Mouse (Mus musculus): Measurements from ENCODE around the gene Gm49776.

Gene Gm49776

GRCm38 (mm10) chr16:18235389-18236065, 22.6 kb downstream of the Gm49776 start:
- intact Hi-C loops (cut with DNase I), result loop anchor here (1.0 kb wide), 1 partner anchor 13 kb away; the partner anchor contains the start of genes Ranbp1 and Trmt2a

- intact Hi-C loops (cut with DNase I), result loop anchor here (1.0 kb wide), 1 partner anchor 13 kb away; the partner anchor contains the start of genes Ranbp1 and Trmt2a
These were observed 23.3 kb downstream of the Gm49776 start, which contains the start of gene Zdhhc8 for GRCm38 (mm10) chr16:18234671-18235388. Gene Zdhhc8 (minus strand): TSS chr16:18235136.

- intact Hi-C loops (cut with DNase I), result no loop called here
These were observed 24.0 kb downstream of the Gm49776 start for GRCm38 (mm10) chr16:18233919-18234670.

- intact Hi-C loops (cut with DNase I), result no loop called here
These were observed 24.7 kb downstream of the Gm49776 start for GRCm38 (mm10) chr16:18233451-18233850.

- intact Hi-C loops (cut with DNase I), result no loop called here
These were observed 26.7 kb downstream of the Gm49776 start for GRCm38 (mm10) chr16:18231451-18231850.

- intact Hi-C loops (cut with DNase I), result no loop called here
These were observed 27.1 kb downstream of the Gm49776 start for GRCm38 (mm10) chr16:18231047-18231446.

GRCm38 (mm10) chr16:18230617-18231016, 27.5 kb downstream of the Gm49776 start:
- intact Hi-C loops (cut with DNase I), result no loop called here

GRCm38 (mm10) chr16:18229622-18230021, 28.5 kb downstream of the Gm49776 start:
- intact Hi-C loops (cut with DNase I), result no loop called here

- intact Hi-C loops (cut with DNase I), result no loop called here
These were observed 29.3 kb downstream of the Gm49776 start for GRCm38 (mm10) chr16:18228856-18229255.

GRCm38 (mm10) chr16:18227897-18228422, 30.2 kb downstream of the Gm49776 start:
- intact Hi-C loops (cut with DNase I), result no loop called here

- intact Hi-C loops (cut with DNase I), result no loop called here
These were observed 30.9 kb downstream of the Gm49776 start for GRCm38 (mm10) chr16:18227187-18227586.

- intact Hi-C loops (cut with DNase I), result no loop called here
These were observed 35.9 kb downstream of the Gm49776 start for GRCm38 (mm10) chr16:18222188-18222587.

GRCm38 (mm10) chr16:18221543-18221898, 36.6 kb downstream of the Gm49776 start:
- intact Hi-C loops (cut with DNase I), result no loop called here

- intact Hi-C loops (cut with DNase I), result no loop called here
These were observed 37.1 kb downstream of the Gm49776 start for GRCm38 (mm10) chr16:18220856-18221542.

GRCm38 (mm10) chr16:18220001-18220400, 38.1 kb downstream of the Gm49776 start:
- intact Hi-C loops (cut with DNase I), result no loop called here

GRCm38 (mm10) chr16:18218580-18218996, 39.5 kb downstream of the Gm49776 start:
- intact Hi-C loops (cut with DNase I), result no loop called here

- intact Hi-C loops (cut with DNase I), result no loop called here
These were observed 40.5 kb downstream of the Gm49776 start, which contains the start of gene Ccdc188 for GRCm38 (mm10) chr16:18217579-18217978. Gene Ccdc188 (plus strand): TSS chr16:18217879.

GRCm38 (mm10) chr16:18214858-18215257, 43.3 kb downstream of the Gm49776 start:
- intact Hi-C loops (cut with DNase I), result loop anchor here (5.0 kb wide), 2 partner anchors 43 to 163 kb away; partner anchors contain the start of gene Dgcr6

GRCm38 (mm10) chr16:18213689-18214088, 44.4 kb downstream of the Gm49776 start:
- intact Hi-C loops (cut with DNase I), result loop anchor here (5.0 kb wide), 2 partner anchors 41 to 161 kb away; partner anchors contain the start of gene Dgcr6

GRCm38 (mm10) chr16:18211417-18212171, 46.5 kb downstream of the Gm49776 start:
- intact Hi-C loops (cut with DNase I), result loop anchor here (1.0 to 5.0 kb wide), 3 partner anchors 39 to 159 kb away; partner anchors contain the start of gene Dgcr6
